Mouse (Mus musculus) left cerebral cortex, postnatal 36 days (tissue): ENCODE data around the gene Vmn1r171. TPM values are rescaled to one million over a fixed set of nuclear protein-coding genes. Genes with fewer than 3 reads are reported as not detected.
"Not testable (repeated sequence)": the region's sequence is repeated elsewhere in the genome, so short reads cannot be mapped to it uniquely, and the experiment has no call there.

Source experiments
- DNase-seq, 2 experiments: peaks; one replicate each; pipeline ENCODE4 v3.0.0; 2021 to 2022; ENCODE audit warnings: low spot score in 2 of 2, mixed read lengths in 1 of 2
- intact Hi-C: fragments of 180-260 bp; cut with DNase I; formaldehyde crosslinking; loops from one replicate; pipeline ENCODE4 v1.15.1; 2025
- total RNA-seq, 2 experiments: library from RNA; stranded (reverse); gene quantifications; 2 replicates each; pipeline ENCODE4 v1.2.3; 2021

Gene Vmn1r171
- not detected for total RNA-seq

DNA sequence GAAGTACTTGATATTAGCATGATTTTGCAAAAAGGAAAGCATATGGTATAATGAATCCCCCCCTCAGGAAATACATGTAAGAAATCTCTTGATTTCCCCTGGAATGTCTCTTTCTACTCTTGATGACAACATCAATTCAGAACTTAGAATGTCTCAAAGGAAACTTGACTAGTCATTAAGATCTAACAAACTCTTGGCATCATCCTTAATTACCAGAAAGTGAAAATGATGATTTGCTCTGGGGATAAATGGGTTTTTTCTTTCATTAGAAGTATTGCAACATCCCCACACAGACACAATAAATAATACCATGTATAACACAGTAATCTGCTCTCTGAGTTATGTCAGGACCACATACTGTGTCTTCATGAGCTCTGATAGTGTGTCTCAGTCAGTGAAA is at the start of gene Vmn1r171:
Gene Vmn1r171, plus strand, starts transcription at position 301 of the 400 bp plus-strand sequence.
- DNase-seq = no peak
- intact Hi-C loops = no loop called here

DNA sequence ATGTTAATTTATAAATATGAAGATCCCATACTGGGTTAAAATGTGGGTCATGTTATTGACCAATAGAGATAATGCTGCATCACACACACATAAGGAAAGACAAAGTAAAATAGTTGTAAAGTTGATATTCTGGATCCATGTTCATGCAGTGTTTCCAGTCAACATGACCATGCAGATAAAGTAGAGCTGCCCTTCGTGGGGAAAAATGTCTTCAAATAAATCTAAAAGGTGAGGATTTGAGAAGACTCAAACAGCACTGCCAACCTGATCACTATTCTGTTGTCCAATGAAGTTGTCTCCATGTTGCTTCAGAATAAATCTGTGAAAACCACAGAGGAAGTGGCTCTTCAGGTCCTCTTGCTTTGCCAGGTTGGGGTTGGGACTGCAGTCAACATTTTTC is 24.6 kb upstream of the Vmn1r171 start, which contains the start of gene Vmn1r170:
Gene Vmn1r170, plus strand, starts transcription at position 301 of the 400 bp plus-strand sequence.
- DNase-seq, intact Hi-C loops: not testable (repeated sequence)

DNA sequence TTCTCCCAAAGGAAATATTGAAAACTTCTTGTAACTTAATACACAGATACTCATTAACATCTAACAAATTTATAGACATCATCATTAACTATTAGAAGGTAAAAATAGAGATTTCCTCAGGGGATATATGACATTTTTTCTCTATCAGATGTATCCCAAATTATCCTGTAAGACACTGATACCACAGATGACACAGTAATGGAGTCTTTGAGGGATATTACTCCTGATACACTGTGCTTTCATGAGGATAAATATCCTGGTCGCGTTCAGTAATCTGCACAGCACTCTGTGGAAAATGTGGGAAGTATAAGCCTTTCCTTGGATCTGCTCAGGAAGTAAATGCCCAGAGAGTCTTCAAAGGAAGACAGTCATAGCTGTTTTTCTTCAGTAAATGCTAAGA is 27.5 kb downstream of the Vmn1r171 start, which contains the start of gene Vmn1r172:
Gene Vmn1r172, plus strand, starts transcription at position 301 of the 400 bp plus-strand sequence.
- intact Hi-C loops = no loop called here
- no peak for DNase-seq

Other genes with a start within 250 kb of the Vmn1r171 start
- not detected for gene Nlrp5, start 244.8 kb upstream of the Vmn1r171 start, total RNA-seq
- gene Vmn1r167, start 123.5 kb upstream of the Vmn1r171 start, total RNA-seq = not detected
- gene Vmn1r168, start 91.0 kb upstream of the Vmn1r171 start, total RNA-seq = not detected
- gene Vmn1r169, start 55.2 kb upstream of the Vmn1r171 start, total RNA-seq = not detected
- not detected for gene Vmn1r170, start 24.5 kb upstream of the Vmn1r171 start, total RNA-seq
- gene Vmn1r172, start 27.6 kb downstream of the Vmn1r171 start, total RNA-seq = not detected
- gene Vmn1r173, start 70.0 kb downstream of the Vmn1r171 start, total RNA-seq = not detected
- gene Vmn1r174, start 121.5 kb downstream of the Vmn1r171 start, total RNA-seq = not detected
- not detected for gene Vmn1r175, start 179.9 kb downstream of the Vmn1r171 start, total RNA-seq
- gene Vmn1r176, start 206.7 kb downstream of the Vmn1r171 start, total RNA-seq = not detected
- gene Vmn1r177, start 235.7 kb downstream of the Vmn1r171 start, total RNA-seq = not detected